Mouse (Mus musculus) liver, embryonic 15.5 days (tissue): ENCODE data around the gene Usp33. TPM values are rescaled to one million over a fixed set of nuclear protein-coding genes. Genes with fewer than 3 reads are reported as not detected.

ENCODE experiments used
- ATAC-seq: fragments of 200-750 bp; cut with Nextera tagmentation; 2 replicates; pipeline ENCODE4 v1.8.0; 2017; ENCODE audit warnings: moderate number of reproducible peaks, mild to moderate bottlenecking, moderate library complexity; ENCODE audit not compliant: insufficient read depth
- H3K27ac ChIP-seq: fragments of 300-500 bp; sonication (generic); replicated peaks from 2 replicates; pipeline ENCODE4 v1.5.1; 2015; ENCODE audit warnings: mild to moderate bottlenecking, inconsistent platforms
- H3K27me3 ChIP-seq: fragments of 300-500 bp; sonication (generic); 2 replicates; pipeline ENCODE4 v1.6.1; 2015; ENCODE audit warnings: mild to moderate bottlenecking, inconsistent platforms
- H3K36me3 ChIP-seq: fragments of 300-500 bp; sonication (generic); replicated peaks from 2 replicates; pipeline ENCODE4 v1.6.1; 2015; ENCODE audit warnings: moderate library complexity, mild to moderate bottlenecking, inconsistent platforms
- H3K4me1 ChIP-seq: fragments of 300-500 bp; sonication (generic); replicated peaks from 2 replicates; pipeline ENCODE4 v1.6.1; 2015; ENCODE audit warnings: inconsistent platforms
- H3K4me2 ChIP-seq: fragments of 300-500 bp; sonication (generic); 2 replicates; pipeline ENCODE4 v1.6.1; 2015; ENCODE audit warnings: moderate library complexity, mild to moderate bottlenecking, inconsistent platforms
- H3K4me3 ChIP-seq: fragments of 300-500 bp; sonication (generic); replicated peaks from 2 replicates; pipeline ENCODE4 v1.5.1; 2015; ENCODE audit warnings: mild to moderate bottlenecking, inconsistent platforms
- H3K9ac ChIP-seq: fragments of 300-500 bp; sonication (generic); 2 replicates; pipeline ENCODE4 v1.6.1; 2015; ENCODE audit warnings: moderate library complexity, mild to moderate bottlenecking, inconsistent platforms
- H3K9me3 ChIP-seq: fragments of 300-500 bp; sonication (generic); replicated peaks from 2 replicates; pipeline ENCODE4 v1.6.1; 2016; ENCODE audit warnings: inconsistent platforms
- WGBS: fragments of 180-500 bp; shearing (Covaris S2); methylation state at CpG from one replicate; pipeline ENCODE4 v1.1.7; 2015; ENCODE audit warnings: mixed read lengths; ENCODE audit not compliant: insufficient replicate concordance; 5-methylcytosine and 5-hydroxymethylcytosine counted together
- polyA plus RNA-seq: library from polyadenylated mRNA; unstranded; fragments of >200 nt; fragmentation: Nextera tagmentation; extraction: Ambion mirVana; gene quantifications from 2 replicates; pipeline ENCODE4 v1.2.1, GENCODE M21; 2015

Usp33 gene
- polyA plus RNA-seq, 1 experiment from 2014 or later: 19.6 TPM

- Histone ChIP-seq H3K9ac (no peak overlapping the region), H3K27ac (no peak overlapping the region; the same call in 1 of the 2 replicates), H3K4me1 (peaks cover 71% of the 10 kb centered on the region), H3K4me3 (no peak overlapping the region), H3K9me3 (no peaks in the 10 kb centered on the region), H3K36me3 (no peaks in the 10 kb centered on the region), H3K27me3 (no peaks in the 10 kb centered on the region), H3K4me2 (no peak overlapping the region)
- no peak for ATAC-seq
- 55% methylated on average over 7 of the region's 7 CpGs for WGBS
These were observed 59.1 kb downstream of the Usp33 start for GRCm38 (mm10) chr3:152405420-152405819.

GRCm38 (mm10) chr3:152405978-152406640, 59.8 kb downstream of the Usp33 start:
- Histone ChIP-seq H3K36me3 (no peaks in the 10 kb centered on the region), H3K4me2 (no peak overlapping the region), H3K9me3 (no peaks in the 10 kb centered on the region), H3K4me3 (no peak overlapping the region), H3K4me1 (peaks cover 76% of the 10 kb centered on the region), H3K27ac (no peak overlapping the region; the same call in 1 of the 2 replicates), H3K27me3 (no peaks in the 10 kb centered on the region), H3K9ac (no peak overlapping the region)
- ATAC-seq: 0 out of 2 replicates have a peak, but pooled peaks have one; percentile 22
- 12% methylated on average over 4 of the region's 4 CpGs for WGBS

GRCm38 (mm10) chr3:152410980-152411551, 64.8 kb downstream of the Usp33 start:
- WGBS: 49% methylated on average over 7 of the region's 7 CpGs
- Histone ChIP-seq H3K4me1 (peaks cover 51% of the 10 kb centered on the region), H3K27ac (no peak overlapping the region), H3K9ac (no peak overlapping the region), H3K9me3 (no peaks in the 10 kb centered on the region), H3K27me3 (no peaks in the 10 kb centered on the region), H3K36me3 (no peaks in the 10 kb centered on the region), H3K4me3 (no peak overlapping the region), H3K4me2 (no peak overlapping the region)
- 0 out of 2 replicates have a peak, but pooled peaks have one; percentile 12 for ATAC-seq

- Histone ChIP-seq H3K4me2 (no peak overlapping the region), H3K9ac (no peak overlapping the region), H3K27ac (no peak overlapping the region), H3K4me3 (no peak overlapping the region), H3K9me3 (no peaks in the 10 kb centered on the region), H3K27me3 (no peaks in the 10 kb centered on the region), H3K36me3 (no peaks in the 10 kb centered on the region), H3K4me1 (peaks cover 40% of the 10 kb centered on the region)
- WGBS: 63% methylated on average over 4 of the region's 4 CpGs
- ATAC-seq: no peak
These were observed 66.1 kb downstream of the Usp33 start for GRCm38 (mm10) chr3:152412362-152412761.

DNA sequence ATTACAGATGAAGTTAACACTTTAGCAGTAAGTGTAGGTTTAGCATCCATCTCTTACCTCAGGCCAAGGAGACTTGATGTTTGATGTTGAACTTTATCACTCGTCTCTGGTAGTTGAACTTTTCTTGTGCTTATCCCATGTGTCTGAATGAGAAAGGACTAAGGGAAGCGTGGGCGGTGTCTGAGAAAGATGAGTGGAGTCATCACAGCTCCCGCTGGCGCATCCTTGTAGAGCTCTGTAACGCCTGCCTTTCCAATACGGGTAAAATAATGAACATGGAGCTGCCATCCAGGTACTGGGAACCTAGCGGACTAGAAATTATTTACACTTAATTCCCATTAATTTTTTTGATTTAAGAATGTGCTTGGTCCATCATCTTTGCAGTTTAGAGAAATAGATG, 82.6 kb downstream of the Usp33 start:
- Histone ChIP-seq H3K9me3 (no peaks in the 10 kb centered on the region), H3K27ac (no peak overlapping the region), H3K9ac (no peak overlapping the region), H3K4me2 (no peak overlapping the region), H3K4me1 (0 out of 2 replicates have a peak, but pooled peaks cover 2% of the 10 kb centered on the region), H3K27me3 (no peaks in the 10 kb centered on the region), H3K4me3 (no peak overlapping the region), H3K36me3 (peaks cover 20% of the 10 kb centered on the region)
- no peak for ATAC-seq
- WGBS: 84% methylated on average over 8 of the region's 8 CpGs

DNA sequence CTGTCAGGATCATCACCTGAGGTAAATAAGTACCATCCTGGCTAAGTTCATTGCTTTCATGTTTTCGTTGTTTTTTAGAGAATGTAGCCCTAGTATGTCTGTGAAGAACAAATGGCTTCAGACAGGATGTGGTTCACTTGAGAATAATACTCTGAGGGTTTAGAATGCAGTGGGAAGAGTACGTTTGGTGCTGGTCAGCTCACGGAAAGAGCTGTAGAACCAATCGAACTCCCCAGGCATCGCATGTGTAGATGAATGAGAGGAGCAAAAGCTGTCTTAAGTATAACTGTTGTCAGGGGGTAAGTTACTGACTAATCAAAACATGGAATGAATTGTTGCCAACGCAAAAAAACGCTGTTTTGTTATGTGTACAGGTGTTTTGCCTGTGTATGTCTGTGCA, 86.4 kb downstream of the Usp33 start:
- H3K4me3 ChIP-seq: no peak overlapping the region
- WGBS: 79% methylated on average over 7 of the region's 7 CpGs
- H3K4me2 ChIP-seq: no peak overlapping the region
- no peaks in the 10 kb centered on the region for H3K9me3 ChIP-seq
- peaks cover 18% of the 10 kb centered on the region for H3K36me3 ChIP-seq
- no peak overlapping the region for H3K9ac ChIP-seq
- no peak for ATAC-seq
- 0 out of 2 replicates have a peak, but pooled peaks cover 7% of the 10 kb centered on the region for H3K4me1 ChIP-seq
- no peaks in the 10 kb centered on the region for H3K27me3 ChIP-seq
- no peak overlapping the region for H3K27ac ChIP-seq

DNA sequence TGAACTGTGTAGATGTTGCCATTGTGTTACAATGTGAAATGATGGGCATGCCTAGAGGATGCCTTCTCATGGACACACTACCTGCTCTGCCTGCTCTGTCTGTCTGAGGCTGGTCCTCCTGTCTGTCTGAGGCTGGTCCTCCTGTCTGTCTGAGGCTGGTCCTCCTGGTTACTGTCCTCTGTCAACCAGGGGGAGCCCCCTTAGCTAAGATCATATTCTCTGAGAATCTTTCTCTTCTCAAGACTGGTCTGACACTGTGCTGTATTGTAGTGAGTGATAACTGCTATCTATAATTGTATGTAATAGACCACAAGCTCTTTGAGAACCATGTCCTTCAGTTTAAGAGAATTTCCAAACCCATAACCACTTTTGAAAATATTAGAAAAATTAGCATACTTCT, 89.3 kb downstream of the Usp33 start:
- ATAC-seq: no peak
- Histone ChIP-seq H3K4me1 (0 out of 2 replicates have a peak, but pooled peaks cover 7% of the 10 kb centered on the region), H3K36me3 (peaks cover 4% of the 10 kb centered on the region; the same call in 1 of the 2 replicates), H3K9me3 (no peaks in the 10 kb centered on the region), H3K9ac (no peak overlapping the region), H3K27me3 (no peaks in the 10 kb centered on the region), H3K4me2 (no peak overlapping the region), H3K4me3 (no peak overlapping the region), H3K27ac (no peak overlapping the region)

DNA sequence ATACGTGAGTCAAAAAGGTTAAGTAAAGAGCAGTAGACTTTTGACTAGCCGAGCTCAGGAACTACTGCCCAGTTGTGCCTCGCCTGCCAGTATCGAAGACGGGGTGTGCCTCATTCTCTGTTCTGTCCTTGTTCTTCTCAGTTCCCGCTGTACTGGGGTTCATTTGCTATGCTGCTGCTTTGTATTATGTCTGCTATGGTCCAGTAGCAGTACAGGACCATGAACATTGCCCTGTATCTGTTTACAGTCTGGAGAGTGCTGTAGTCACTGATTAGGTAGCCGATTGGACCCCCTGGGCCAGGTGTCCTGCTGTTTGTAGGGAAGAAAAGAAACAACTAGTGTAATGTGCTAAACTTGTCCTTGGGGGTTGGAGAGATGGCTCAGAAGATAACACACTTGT, 91.8 kb downstream of the Usp33 start:
- 78% methylated on average over 7 of the region's 7 CpGs for WGBS
- Histone ChIP-seq H3K27ac (no peak overlapping the region), H3K4me1 (peaks cover 5% of the 10 kb centered on the region; the same call in 1 of the 2 replicates), H3K9me3 (no peaks in the 10 kb centered on the region), H3K27me3 (no peaks in the 10 kb centered on the region), H3K4me2 (no peak overlapping the region), H3K9ac (no peak overlapping the region), H3K36me3 (peaks cover 4% of the 10 kb centered on the region; the same call in 1 of the 2 replicates), H3K4me3 (no peak overlapping the region)
- peak; percentile 76 for ATAC-seq

GRCm38 (mm10) chr3:152442795-152443194, 96.5 kb downstream of the Usp33 start:
- H3K4me3 ChIP-seq: no peak overlapping the region
- no peak for ATAC-seq
- H3K36me3 ChIP-seq: no peaks in the 10 kb centered on the region; the same call in 1 of the 2 replicates
- no peaks in the 10 kb centered on the region for H3K27me3 ChIP-seq
- no peak overlapping the region for H3K27ac ChIP-seq
- H3K9me3 ChIP-seq: no peaks in the 10 kb centered on the region
- no peak overlapping the region for H3K9ac ChIP-seq
- no peak overlapping the region for H3K4me2 ChIP-seq
- no peaks in the 10 kb centered on the region; the same call in 1 of the 2 replicates for H3K4me1 ChIP-seq
- 62% methylated on average over 4 of the region's 4 CpGs for WGBS
